Mouse (Mus musculus): Measurements from ENCODE around the gene Pcp4l1.
"Not testable (repeated sequence)": the region's sequence is repeated elsewhere in the genome, so short reads cannot be mapped to it uniquely, and the experiment has no call there.

The Pcp4l1 gene

GRCm38 (mm10) chr1:171195887-171196397 is at the start of gene Pcp4l1:
Gene Pcp4l1 (minus strand): TSS chr1:171196268.
- DNase-seq: peak; percentile 75 to 76

GRCm38 (mm10) chr1:171245353-171245752 is 49.3 kb upstream of the Pcp4l1 start:
- no peak for DNase-seq

GRCm38 (mm10) chr1:171241952-171242351 is 45.9 kb upstream of the Pcp4l1 start:
- not testable (repeated sequence) for DNase-seq

- DNase-seq: no peak
Observed at GRCm38 (mm10) chr1:171240911-171241310, 44.8 kb upstream of the Pcp4l1 start.

GRCm38 (mm10) chr1:171239992-171240744 is 44.1 kb upstream of the Pcp4l1 start:
- no peak for DNase-seq

- DNase-seq: peak; percentile 71 to 75
Observed at GRCm38 (mm10) chr1:171238463-171238862, 42.4 kb upstream of the Pcp4l1 start.

- DNase-seq: no peak
Observed at GRCm38 (mm10) chr1:171237438-171237837, 41.4 kb upstream of the Pcp4l1 start.

- DNase-seq: no peak
Observed at GRCm38 (mm10) chr1:171235791-171236190, 39.7 kb upstream of the Pcp4l1 start.

GRCm38 (mm10) chr1:171234538-171234937 is 38.5 kb upstream of the Pcp4l1 start:
- DNase-seq: no peak

GRCm38 (mm10) chr1:171234126-171234525 is 38.1 kb upstream of the Pcp4l1 start, which contains the start of gene Fcer1g:
Gene Fcer1g (minus strand): TSS chr1:171234365.
- DNase-seq: no peak

- DNase-seq: no peak
Observed at GRCm38 (mm10) chr1:171232800-171233730, 37.0 kb upstream of the Pcp4l1 start.

GRCm38 (mm10) chr1:171232348-171232747 is 36.3 kb upstream of the Pcp4l1 start:
- DNase-seq: no peak

- no peak for DNase-seq
Observed at GRCm38 (mm10) chr1:171231844-171232243, 35.8 kb upstream of the Pcp4l1 start.

GRCm38 (mm10) chr1:171230215-171230614 is 34.1 kb upstream of the Pcp4l1 start:
- no peak for DNase-seq

GRCm38 (mm10) chr1:171229750-171230149 is 33.7 kb upstream of the Pcp4l1 start:
- no peak for DNase-seq

GRCm38 (mm10) chr1:171227879-171228278 is 31.8 kb upstream of the Pcp4l1 start:
- no peak for DNase-seq

GRCm38 (mm10) chr1:171226780-171227179 is 30.7 kb upstream of the Pcp4l1 start:
- no peak for DNase-seq

GRCm38 (mm10) chr1:171224857-171225256 is 28.8 kb upstream of the Pcp4l1 start, which contains the start of gene Apoa2:
Gene Apoa2 (plus strand): TSS chr1:171225054.
- DNase-seq: no peak

GRCm38 (mm10) chr1:171223796-171224195 is 27.7 kb upstream of the Pcp4l1 start:
- peak in 1 of 2 experiments; percentile 25 for DNase-seq

- DNase-seq: no peak
Observed at GRCm38 (mm10) chr1:171223168-171223567, 27.1 kb upstream of the Pcp4l1 start.

- peak; percentile 89 to 94 for DNase-seq
Observed at GRCm38 (mm10) chr1:171222238-171223155, 26.4 kb upstream of the Pcp4l1 start, which contains the start of gene Tomm40l. Gene Tomm40l (minus strand): TSS chr1:171222514.
